11 mouse cellular contexts compared by ENCODE assay signal in genomic region chr13:44030590-44030989, GRCm38 (mm10).
DNase-seq lines count a peak whose midpoint lies in the region; ATAC-seq lines count a peak whose summit lies in the region.
"Had no signal": no experiment of that assay in that cellular context is flagged by ENCODE, and none has a peak within 500 bp of the region (broad histone marks: within the 10 kb centered on the region; RNA-seq: fewer than 3 reads in every experiment).

No protein-coding gene starts in this region.

- no peak overlapping the region for H3K9ac ChIP-seq in heart, embryonic 15.5 days
- H3K9ac ChIP-seq: liver, embryonic 12.5 days; midbrain, embryonic 12.5 days had no signal

- H3K9me3 ChIP-seq in heart, embryonic 15.5 days (replicated peaks) = no peaks in the 10 kb centered on the region
- H3K9me3 ChIP-seq: liver, embryonic 12.5 days; midbrain, embryonic 12.5 days had no signal

- WGBS in heart, embryonic 15.5 days = 23% methylated on average over 5 of the region's 5 CpGs

- ATAC-seq in heart, embryonic 15.5 days (replicated peaks; ENCODE audit: insufficient number of reproducible peaks, insufficient read depth, low FRiP score, low read depth) = peak; percentile 81
- no peak for ATAC-seq in inflammation-experienced regulatory T-cells, adult 6 months
- ATAC-seq: liver, embryonic 12.5 days had no signal

- H3K27ac ChIP-seq in heart, embryonic 15.5 days = peak overlapping the region; percentile 86
- H3K27ac ChIP-seq: liver, embryonic 12.5 days; midbrain, embryonic 12.5 days had no signal

- H3K36me3 ChIP-seq in heart, embryonic 15.5 days = no peaks in the 10 kb centered on the region
- H3K36me3 ChIP-seq: liver, embryonic 12.5 days; midbrain, embryonic 12.5 days had no signal

- no peak overlapping the region for H3K4me2 ChIP-seq in heart, embryonic 15.5 days
- H3K4me2 ChIP-seq: liver, embryonic 12.5 days; midbrain, embryonic 12.5 days had no signal

- H3K4me1 ChIP-seq in heart, embryonic 15.5 days (replicated peaks) = peaks cover 22% of the 10 kb centered on the region

- peak; percentile 33 for DNase-seq in gastrocnemius, adult 18-20 months (ENCODE audit: low spot score)
- no peak for DNase-seq in gastrocnemius, postnatal 4 days (ENCODE audit: low spot score in 2 of 2)
- peak; percentile 37 to 54 for DNase-seq in right cerebral cortex, postnatal 10 days (ENCODE audit: low spot score in 2 of 2)
- DNase-seq in right cerebral cortex, postnatal 36 days (ENCODE audit: low spot score in 2 of 2) = no peak
- no peak for DNase-seq in Muller cell, postnatal 12 days (ENCODE audit: inconsistent ontology term)
- DNase-seq: adrenal gland, adult 2 months; thymus, postnatal 14 days had no signal

- no peak overlapping the region for H3K4me3 ChIP-seq in heart, embryonic 15.5 days
- H3K4me3 ChIP-seq: liver, embryonic 12.5 days; midbrain, embryonic 12.5 days had no signal

- no peaks in the 10 kb centered on the region for H3K27me3 ChIP-seq in heart, embryonic 15.5 days
- H3K27me3 ChIP-seq: liver, embryonic 12.5 days had no signal

Comparison
In these comparisons a context has a peak if more than half of its experiments do, and no peak if none do; other contexts are left out.
1. DNase-seq: peak in gastrocnemius, adult 18-20 months (single experiment) and right cerebral cortex, postnatal 10 days (2 of 2); none in gastrocnemius, postnatal 4 days (0 of 2), right cerebral cortex, postnatal 36 days (0 of 2) and Muller cell, postnatal 12 days (single experiment).